Mouse (Mus musculus) lung, embryonic 16.5 days (tissue): Measurements from ENCODE around the gene Prkn. TPM values are rescaled to one million over a fixed set of nuclear protein-coding genes. Genes with fewer than 3 reads are reported as not detected.
A peak's percentile ranks its signal among the peaks of the same experiment; 100 is the strongest.

Experiments used
- ATAC-seq: fragments of 200-750 bp; cut with Nextera tagmentation; 2 replicates; pipeline ENCODE4 v1.8.0; 2017; ENCODE audit warnings: low read depth, mild to moderate bottlenecking, moderate library complexity
- H3K27ac ChIP-seq: fragments of 300-500 bp; sonication (generic); 2 replicates; pipeline ENCODE4 v1.5.1; 2014; ENCODE audit warnings: mild to moderate bottlenecking, control low read depth, low read length
- H3K27me3 ChIP-seq: fragments of 300-500 bp; sonication (generic); 2 replicates; pipeline ENCODE4 v1.6.1; 2014; ENCODE audit warnings: low read depth, low read length, mixed read lengths; ENCODE audit not compliant: control insufficient read depth, insufficient read depth
- H3K36me3 ChIP-seq: fragments of 300-500 bp; sonication (generic); 2 replicates; pipeline ENCODE4 v1.6.1; 2014; ENCODE audit warnings: low read length; ENCODE audit not compliant: control insufficient read depth, insufficient read depth
- H3K4me1 ChIP-seq: fragments of 300-500 bp; sonication (generic); replicated peaks from 2 replicates; pipeline ENCODE4 v1.6.1; 2014; ENCODE audit warnings: low read length, mixed read lengths; ENCODE audit not compliant: control insufficient read depth, insufficient read depth
- H3K4me2 ChIP-seq: fragments of 300-500 bp; sonication (generic); 2 replicates; pipeline ENCODE4 v1.6.1; 2014; ENCODE audit warnings: low read depth, low read length, control low read depth
- H3K4me3 ChIP-seq: fragments of 300-500 bp; sonication (generic); 2 replicates; pipeline ENCODE4 v1.5.1; 2014; ENCODE audit warnings: mild to moderate bottlenecking, low read length, control low read depth
- H3K9ac ChIP-seq: fragments of 300-500 bp; sonication (generic); 2 replicates; pipeline ENCODE4 v1.6.1; 2014; ENCODE audit warnings: low read length, control low read depth
- H3K9me3 ChIP-seq: fragments of 300-500 bp; sonication (generic); 2 replicates; pipeline ENCODE4 v1.6.1; 2016; ENCODE audit warnings: low read length; ENCODE audit not compliant: control insufficient read depth
- WGBS: fragments of 180-500 bp; shearing (Covaris S2); extraction: QIAGEN DNeasy Blood & Tissue Kit; methylation state at CpG from one replicate; pipeline ENCODE4 v1.1.7; 2014; 5-methylcytosine and 5-hydroxymethylcytosine counted together
- polyA plus RNA-seq: library from polyadenylated mRNA; unstranded; fragments of >200 nt; fragmentation: Nextera tagmentation; extraction: Ambion mirVana; gene quantifications from 2 replicates; pipeline ENCODE4 v1.2.1, GENCODE M21; 2015

Prkn gene
- polyA plus RNA-seq, 1 experiment from 2014 or later, result 1.8 TPM

GRCm38 (mm10) chr17:11249216-11249615, 409.0 kb downstream of the Prkn start:
- Histone ChIP-seq H3K9me3 (no peaks in the 10 kb centered on the region), H3K4me2 (no peak overlapping the region), H3K27me3 (no peaks in the 10 kb centered on the region), H3K4me1 (no peaks in the 10 kb centered on the region), H3K27ac (no peak overlapping the region), H3K9ac (no peak overlapping the region), H3K36me3 (no peaks in the 10 kb centered on the region), H3K4me3 (no peak overlapping the region)
- 67% methylated on average over 6 of the region's 6 CpGs for WGBS
- ATAC-seq, result no peak

GRCm38 (mm10) chr17:11260663-11261062, 420.5 kb downstream of the Prkn start:
- WGBS, result 74% methylated on average over 8 of the region's 8 CpGs
- H3K36me3 ChIP-seq, result no peaks in the 10 kb centered on the region
- no peak overlapping the region for H3K27ac ChIP-seq
- ATAC-seq, result no peak
- H3K9ac ChIP-seq, result no peak overlapping the region
- H3K4me2 ChIP-seq, result no peak overlapping the region
- no peaks in the 10 kb centered on the region for H3K9me3 ChIP-seq
- no peaks in the 10 kb centered on the region for H3K27me3 ChIP-seq
- no peak overlapping the region for H3K4me3 ChIP-seq
- no peaks in the 10 kb centered on the region; the same call in 1 of the 2 replicates for H3K4me1 ChIP-seq

GRCm38 (mm10) chr17:11261679-11262078, 421.5 kb downstream of the Prkn start:
- 81% methylated on average over 5 of the region's 5 CpGs for WGBS
- Histone ChIP-seq H3K9ac (no peak overlapping the region), H3K4me1 (no peaks in the 10 kb centered on the region; the same call in 1 of the 2 replicates), H3K36me3 (no peaks in the 10 kb centered on the region), H3K4me2 (no peak overlapping the region), H3K9me3 (no peaks in the 10 kb centered on the region), H3K27ac (no peak overlapping the region), H3K27me3 (no peaks in the 10 kb centered on the region), H3K4me3 (no peak overlapping the region)
- ATAC-seq, result no peak

GRCm38 (mm10) chr17:11267951-11268350, 427.8 kb downstream of the Prkn start:
- WGBS, result 78% methylated on average over 4 of the region's 4 CpGs
- Histone ChIP-seq H3K4me3 (no peak overlapping the region), H3K27me3 (no peaks in the 10 kb centered on the region), H3K9ac (no peak overlapping the region), H3K27ac (no peak overlapping the region), H3K4me1 (no peaks in the 10 kb centered on the region), H3K9me3 (no peaks in the 10 kb centered on the region), H3K36me3 (no peaks in the 10 kb centered on the region), H3K4me2 (no peak overlapping the region)
- ATAC-seq, result no peak

GRCm38 (mm10) chr17:11270179-11270578, 430.0 kb downstream of the Prkn start:
- 69% methylated on average over 4 of the region's 4 CpGs for WGBS

GRCm38 (mm10) chr17:11271876-11272275, 431.7 kb downstream of the Prkn start:
- Histone ChIP-seq H3K4me2 (no peak overlapping the region), H3K36me3 (no peaks in the 10 kb centered on the region), H3K9me3 (no peaks in the 10 kb centered on the region), H3K9ac (no peak overlapping the region), H3K4me1 (no peaks in the 10 kb centered on the region), H3K27me3 (no peaks in the 10 kb centered on the region), H3K4me3 (no peak overlapping the region), H3K27ac (no peak overlapping the region)
- ATAC-seq, result no peak

More at GRCm38 (mm10) chr17:11270179-11270578, 430.0 kb downstream of the Prkn start:
- Histone ChIP-seq H3K4me2 (no peak overlapping the region), H3K27ac (no peak overlapping the region), H3K4me3 (no peak overlapping the region), H3K9me3 (no peaks in the 10 kb centered on the region), H3K4me1 (no peaks in the 10 kb centered on the region), H3K27me3 (no peaks in the 10 kb centered on the region), H3K9ac (no peak overlapping the region), H3K36me3 (no peaks in the 10 kb centered on the region)
- ATAC-seq, result no peak

- WGBS, result 70% methylated on average over 4 of the region's 4 CpGs
- H3K36me3 ChIP-seq, result no peaks in the 10 kb centered on the region
- H3K4me1 ChIP-seq, result no peaks in the 10 kb centered on the region
- H3K9me3 ChIP-seq, result no peaks in the 10 kb centered on the region
- H3K27ac ChIP-seq, result no peak overlapping the region
- H3K27me3 ChIP-seq, result no peaks in the 10 kb centered on the region
- H3K4me2 ChIP-seq, result no peak overlapping the region
- no peak overlapping the region for H3K9ac ChIP-seq
- H3K4me3 ChIP-seq, result no peak overlapping the region
- ATAC-seq, result no peak
Measured at GRCm38 (mm10) chr17:11284246-11284645, 444.1 kb downstream of the Prkn start.

- Histone ChIP-seq H3K27ac (no peak overlapping the region), H3K27me3 (no peaks in the 10 kb centered on the region), H3K36me3 (no peaks in the 10 kb centered on the region), H3K9ac (no peak overlapping the region), H3K4me1 (no peaks in the 10 kb centered on the region), H3K9me3 (no peaks in the 10 kb centered on the region), H3K4me3 (no peak overlapping the region), H3K4me2 (no peak overlapping the region)
- ATAC-seq, result peak; percentile 31; the same call in 1 of the 2 replicates
- WGBS, result 50% methylated on average over 3 of the region's 3 CpGs
Measured at GRCm38 (mm10) chr17:11290183-11290582, 450.0 kb downstream of the Prkn start.

- Histone ChIP-seq H3K9ac (no peak overlapping the region), H3K4me1 (no peaks in the 10 kb centered on the region), H3K9me3 (no peaks in the 10 kb centered on the region), H3K27me3 (no peaks in the 10 kb centered on the region), H3K36me3 (no peaks in the 10 kb centered on the region), H3K27ac (no peak overlapping the region), H3K4me2 (no peak overlapping the region), H3K4me3 (no peak overlapping the region)
- no peak for ATAC-seq
- WGBS, result 62% methylated on average over 9 of the region's 9 CpGs
Measured at GRCm38 (mm10) chr17:11303116-11303515, 462.9 kb downstream of the Prkn start.

GRCm38 (mm10) chr17:11309843-11310242, 469.7 kb downstream of the Prkn start:
- ATAC-seq, result no peak
- WGBS, result 20% methylated on average over 1 of the region's 1 CpGs
- no peaks in the 10 kb centered on the region for H3K9me3 ChIP-seq

More at GRCm38 (mm10) chr17:11309843-11310242, 469.7 kb downstream of the Prkn start:
- Histone ChIP-seq H3K36me3 (no peaks in the 10 kb centered on the region), H3K27me3 (no peaks in the 10 kb centered on the region), H3K9ac (no peak overlapping the region), H3K4me2 (no peak overlapping the region), H3K4me1 (no peaks in the 10 kb centered on the region), H3K4me3 (no peak overlapping the region), H3K27ac (no peak overlapping the region)
